Mouse (Mus musculus): Measurements from ENCODE around the gene Mns1.

The Mns1 gene

DNA sequence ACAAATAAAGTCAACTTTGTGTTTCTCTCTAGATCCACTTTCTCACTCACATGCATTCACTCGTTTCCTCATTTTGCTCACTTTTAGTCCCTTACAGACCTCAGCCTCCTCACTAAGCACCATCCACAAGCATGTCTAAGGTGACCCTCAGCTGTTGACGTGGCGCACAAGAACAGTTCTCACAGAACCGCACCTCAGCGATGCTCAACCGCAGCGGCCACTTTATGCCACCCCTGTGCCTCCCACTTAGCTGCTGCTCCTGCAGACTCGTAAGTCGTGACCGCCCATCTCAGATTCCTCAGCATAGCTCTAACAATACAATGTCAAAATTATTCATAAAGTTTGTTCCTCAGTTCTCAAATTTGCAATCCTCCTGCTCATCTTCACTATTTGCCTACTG is 30.8 kb downstream of the Mns1 start:
- DNase-seq (ENCODE audit: low read depth, low spot score) = no peak

DNA sequence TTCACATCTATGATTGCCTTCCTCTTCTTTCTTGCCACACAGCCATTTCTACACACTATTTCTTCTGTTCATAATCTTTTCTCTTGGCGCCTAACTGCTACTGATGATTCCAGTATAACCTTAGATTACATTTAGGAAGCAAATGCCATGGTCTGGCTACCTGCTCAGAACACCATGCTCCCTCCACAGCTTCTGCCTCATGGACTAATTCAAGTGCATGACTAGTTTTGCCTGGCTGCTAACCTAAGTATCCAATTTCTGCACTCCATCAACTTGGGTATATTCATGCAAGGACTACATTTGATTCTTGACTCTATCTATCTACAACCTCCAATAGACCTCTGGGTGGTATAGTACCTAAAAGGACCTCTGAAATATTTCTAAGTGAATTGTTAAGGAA is 32.0 kb downstream of the Mns1 start:
- DNase-seq (ENCODE audit: low read depth, low spot score) = no peak

DNA sequence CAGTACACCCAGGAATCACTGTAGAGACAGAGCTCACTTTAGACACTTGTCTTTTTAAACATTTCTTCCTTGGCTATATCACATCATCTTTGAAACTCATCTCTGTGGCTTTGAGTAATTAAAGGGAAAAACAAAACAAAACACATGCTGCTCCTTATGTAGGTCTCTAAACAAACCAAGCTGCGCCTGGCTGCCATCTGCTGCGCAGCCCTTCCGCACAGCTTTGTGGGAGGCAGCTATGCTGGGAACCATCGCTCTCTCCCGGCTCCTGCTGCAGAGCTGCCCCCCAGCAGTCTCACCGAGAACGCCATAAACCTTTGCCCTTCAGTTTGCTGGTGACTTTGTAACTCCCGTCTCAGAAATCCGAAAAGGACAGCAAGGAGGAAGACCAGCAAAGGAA is 37.7 kb downstream of the Mns1 start:
- no peak for DNase-seq (ENCODE audit: low read depth, low spot score)

DNA sequence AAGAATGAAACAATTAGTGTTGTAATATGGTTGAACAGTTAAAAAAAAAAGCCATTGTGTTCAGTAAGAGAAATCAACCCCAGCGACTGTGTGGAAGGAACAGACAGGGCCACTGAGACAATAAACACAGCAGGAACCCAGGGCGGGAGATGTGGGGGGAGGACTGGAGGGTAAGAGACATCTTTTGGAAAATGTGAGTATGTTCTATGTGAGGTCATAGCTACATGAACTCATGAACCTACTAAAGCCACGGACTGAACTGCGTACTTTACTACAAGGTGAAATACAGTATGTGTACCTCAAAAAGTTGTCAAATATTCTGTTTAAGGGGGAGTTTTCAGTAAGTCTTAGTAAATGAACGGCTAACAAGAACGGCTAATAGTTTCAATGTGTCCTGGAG is 39.5 kb downstream of the Mns1 start:
- no peak for DNase-seq (ENCODE audit: low read depth, low spot score)

DNA sequence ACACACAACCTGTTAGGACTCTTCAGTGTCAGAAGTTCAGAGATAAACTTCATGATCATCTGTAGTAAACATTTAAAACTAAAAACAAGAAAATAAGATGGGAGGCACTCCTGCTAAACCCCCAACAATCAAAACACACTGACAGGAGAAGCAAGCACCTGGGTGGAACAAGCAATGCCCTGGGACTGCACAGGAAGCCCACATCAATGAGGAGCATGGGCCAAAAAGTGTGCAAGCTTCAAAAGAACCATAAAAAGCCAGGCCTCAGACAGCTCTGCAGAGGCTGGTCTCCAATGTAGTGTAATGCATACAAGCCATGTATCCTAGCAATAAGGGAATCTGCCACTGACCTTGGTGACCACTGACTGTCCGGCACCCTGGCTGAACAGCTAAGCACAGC is 41.5 kb downstream of the Mns1 start:
- no peak for DNase-seq (ENCODE audit: low read depth, low spot score)

DNA sequence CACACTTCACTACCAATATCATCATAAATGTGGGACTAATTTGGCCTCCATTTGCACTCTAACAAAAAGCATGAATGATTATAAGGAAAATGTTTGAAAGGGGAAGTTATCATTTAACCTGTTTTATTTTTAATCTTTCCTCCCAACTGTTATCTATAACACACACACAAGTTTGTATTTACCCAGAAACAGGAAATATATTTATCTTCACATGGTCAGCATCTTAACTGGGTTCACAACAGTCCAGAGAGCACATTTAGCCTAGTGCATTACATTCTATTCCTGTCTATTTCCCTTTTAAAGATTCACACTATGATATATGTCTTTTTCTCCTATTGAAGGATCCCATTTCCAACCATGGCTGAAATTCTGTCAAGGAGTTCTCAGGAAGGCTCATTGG is 50.7 kb downstream of the Mns1 start:
- DNase-seq (ENCODE audit: low read depth, low spot score) = no peak

DNA sequence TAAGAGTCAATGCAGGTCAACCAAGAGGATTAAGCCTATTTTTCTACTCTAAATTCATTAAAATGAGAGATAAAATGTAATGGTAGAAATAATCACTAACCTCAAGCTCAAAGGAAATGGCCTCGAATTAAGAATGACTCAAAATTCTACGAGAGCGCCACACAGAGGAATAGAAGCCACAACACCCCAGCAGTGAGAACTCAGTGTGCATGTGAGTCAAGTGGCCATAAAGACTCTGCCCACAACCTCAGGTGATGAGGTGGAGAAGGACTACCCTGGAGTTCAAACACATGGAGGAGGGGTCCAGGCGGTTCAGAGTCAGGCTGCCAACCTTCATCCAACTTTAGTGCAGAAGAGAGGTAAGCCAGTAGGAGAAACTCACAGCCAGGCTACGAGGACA is 51.3 kb downstream of the Mns1 start:
- DNase-seq (ENCODE audit: low read depth, low spot score) = no peak

DNA sequence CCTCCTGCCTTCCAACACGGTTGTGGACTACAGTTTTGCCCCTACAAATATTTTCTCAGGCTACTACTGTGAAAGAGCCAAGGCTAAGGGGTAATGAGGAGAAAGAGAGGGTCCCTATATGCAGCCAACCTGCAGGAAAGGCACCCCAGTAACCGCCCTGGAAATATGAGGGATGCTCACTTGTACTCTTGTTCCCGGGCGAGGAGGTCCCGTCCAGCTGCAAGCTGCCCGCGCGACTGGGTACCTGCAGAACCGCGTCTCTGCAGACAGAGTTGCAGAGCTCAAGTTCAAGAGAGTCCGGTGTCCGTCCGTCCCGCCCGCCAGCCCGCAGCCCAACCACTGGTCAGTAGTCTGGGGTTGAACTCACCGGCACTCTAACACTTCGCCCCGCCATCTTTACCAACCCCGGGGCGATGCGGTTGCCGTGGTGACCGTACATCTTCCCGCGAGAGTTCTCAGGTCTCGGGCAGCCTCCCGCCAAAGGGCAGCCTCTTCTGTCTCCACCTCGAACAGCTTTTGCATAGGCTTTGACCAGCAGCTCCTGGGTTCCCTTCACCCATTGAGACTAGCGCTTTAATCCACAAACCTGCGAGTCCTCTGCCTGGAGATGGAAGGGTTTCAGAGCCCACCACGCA is 53.9 kb downstream of the Mns1 start:
- DNase-seq (ENCODE audit: low read depth, low spot score) = peak; percentile 66

DNA sequence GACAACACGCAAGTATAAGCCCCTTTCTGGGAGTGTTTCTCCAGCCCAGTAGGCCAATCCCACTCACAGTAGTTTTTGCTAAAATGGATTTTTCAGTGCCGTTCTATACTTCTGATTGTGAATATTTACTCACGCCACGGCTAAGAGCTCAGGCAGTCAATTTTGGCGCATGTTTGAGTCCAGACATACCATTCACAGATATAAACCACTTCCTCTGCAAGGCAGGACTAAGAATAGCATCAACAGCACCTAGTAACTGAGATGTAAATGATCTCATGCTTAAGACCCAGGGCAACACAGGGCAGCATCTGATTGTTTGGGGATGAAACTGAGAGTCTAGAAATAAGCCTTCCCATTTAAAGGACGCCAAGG is 54.4 kb downstream of the Mns1 start, which contains the start of gene Tex9:
TSS of gene Tex9 (minus strand) at position 19 of the 372 bp plus-strand sequence.
- DNase-seq (ENCODE audit: low read depth, low spot score) = no peak

DNA sequence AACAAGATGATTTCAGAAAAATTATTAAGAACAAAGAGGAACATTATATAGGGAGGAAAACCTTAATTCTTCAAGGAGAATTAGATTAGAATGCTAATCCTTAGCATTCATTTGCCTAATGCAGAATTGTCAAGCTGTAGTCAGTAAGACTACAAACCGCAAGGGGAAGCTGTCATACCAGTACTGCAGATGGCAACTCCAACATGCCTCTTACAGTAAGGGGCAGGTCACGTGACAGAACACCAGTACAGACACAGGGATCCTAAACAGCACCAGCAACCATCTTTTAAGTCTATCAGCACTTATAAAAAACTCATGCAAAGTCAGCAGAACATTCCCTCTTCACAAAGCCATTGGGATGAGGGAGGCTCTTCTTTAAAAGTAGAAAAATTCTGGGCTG is 55.7 kb downstream of the Mns1 start:
- no peak for DNase-seq (ENCODE audit: low read depth, low spot score)

DNA sequence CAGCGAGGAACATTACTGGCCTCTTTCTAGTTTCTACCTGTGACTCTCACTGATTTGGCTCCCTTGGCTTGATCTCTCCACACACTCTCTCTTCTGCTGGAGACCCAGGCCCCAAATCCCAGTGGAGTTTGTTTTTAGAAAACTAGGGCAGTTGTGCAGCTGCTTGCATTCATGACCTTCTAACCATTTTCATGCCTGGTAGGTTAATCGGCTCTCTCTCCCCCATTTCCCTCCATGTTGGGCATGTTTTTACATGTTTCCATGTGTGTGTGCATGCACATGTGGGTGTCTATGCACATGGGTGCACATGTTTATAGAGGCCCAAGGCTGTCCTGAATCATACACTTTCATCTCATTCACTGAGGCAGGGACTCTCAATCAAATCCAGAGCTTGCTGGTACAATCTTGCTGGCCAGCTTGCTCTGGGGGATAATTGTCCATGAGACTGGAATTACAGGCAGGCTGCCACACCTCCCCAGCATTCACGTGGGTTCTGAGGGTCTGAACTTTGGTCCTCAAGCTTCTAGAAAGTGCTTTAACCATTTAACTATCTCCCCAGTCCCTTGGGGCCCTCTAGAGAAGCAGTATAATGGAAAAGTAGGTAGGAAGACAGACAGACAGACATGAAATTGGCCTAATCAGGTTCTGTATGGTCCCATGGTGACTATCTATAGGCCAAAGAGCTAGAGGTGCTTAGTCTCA is 56.3 kb downstream of the Mns1 start:
- no peak for DNase-seq (ENCODE audit: low read depth, low spot score)

DNA sequence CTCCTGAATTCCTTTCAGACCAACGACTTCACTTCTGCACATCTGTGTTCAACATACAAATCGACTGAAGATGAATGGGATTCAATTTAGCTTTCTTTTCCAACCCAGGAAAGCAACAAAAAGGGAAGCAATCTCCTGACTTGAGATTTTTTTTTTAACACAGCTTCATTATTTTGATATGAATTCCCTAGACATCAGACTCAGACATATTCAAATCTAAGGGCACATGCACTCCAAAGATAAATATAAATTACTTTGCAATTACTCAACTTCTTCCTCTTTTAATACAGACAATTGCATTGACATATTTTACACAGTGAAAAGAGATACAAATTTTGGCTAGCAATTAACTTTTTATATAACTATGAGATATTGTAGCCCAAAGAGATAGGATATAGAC is 58.9 kb downstream of the Mns1 start:
- DNase-seq (ENCODE audit: low read depth, low spot score) = no peak

DNA sequence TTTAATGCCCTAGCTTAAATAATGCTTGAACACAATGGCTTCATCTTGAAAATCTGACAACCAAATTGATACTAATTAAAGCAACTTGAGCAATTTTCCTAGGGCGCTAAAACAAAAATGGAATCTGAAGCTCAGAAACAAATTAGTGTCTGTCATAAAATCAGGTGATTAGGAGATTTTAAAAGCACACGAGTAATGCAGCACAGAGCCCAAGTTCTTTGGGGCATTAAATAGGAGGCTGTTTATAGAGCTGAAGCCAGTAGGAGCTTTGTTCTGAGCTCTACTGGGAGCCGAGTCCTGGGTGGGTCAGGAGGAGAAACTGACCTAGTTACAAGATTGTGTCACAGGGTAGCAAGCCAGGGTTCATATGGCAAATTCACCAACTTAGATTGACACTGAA is 59.4 kb downstream of the Mns1 start:
- no peak for DNase-seq (ENCODE audit: low read depth, low spot score)
